Mouse (Mus musculus) embryonic facial prominence, embryonic 12.5 days (tissue): Measurements from ENCODE around the gene Galnt6. TPM values are rescaled to one million over a fixed set of nuclear protein-coding genes. Genes with fewer than 3 reads are reported as not detected.

Experiments
- ATAC-seq: fragments of 200-750 bp; cut with Nextera tagmentation; 2 replicates; pipeline ENCODE4 v1.8.0; 2017; ENCODE audit not compliant: insufficient number of reproducible peaks, insufficient read depth, low FRiP score, low TSS enrichment
- H3K27ac ChIP-seq: fragments of 300-500 bp; sonication (generic); 2 replicates; pipeline ENCODE4 v1.5.1; 2016; ENCODE audit warnings: mild to moderate bottlenecking
- H3K27me3 ChIP-seq: fragments of 300-500 bp; sonication (generic); 2 replicates; pipeline ENCODE4 v1.6.1; 2016; ENCODE audit warnings: mild to moderate bottlenecking, moderate library complexity
- H3K36me3 ChIP-seq: fragments of 300-500 bp; sonication (generic); 2 replicates; pipeline ENCODE4 v1.6.1; 2016; ENCODE audit warnings: mild to moderate bottlenecking
- H3K4me1 ChIP-seq: fragments of 300-500 bp; sonication (generic); 2 replicates; pipeline ENCODE4 v1.6.1; 2016
- H3K4me2 ChIP-seq: fragments of 300-500 bp; sonication (generic); replicated peaks from 2 replicates; pipeline ENCODE4 v1.6.1; 2016; ENCODE audit warnings: mild to moderate bottlenecking, moderate library complexity
- H3K4me3 ChIP-seq: fragments of 300-500 bp; sonication (generic); 2 replicates; pipeline ENCODE4 v1.5.1; 2016; ENCODE audit warnings: mild to moderate bottlenecking
- H3K9ac ChIP-seq: fragments of 300-500 bp; sonication (generic); 2 replicates; pipeline ENCODE4 v1.6.1; 2016; ENCODE audit warnings: mild to moderate bottlenecking, moderate library complexity
- H3K9me3 ChIP-seq: fragments of 300-500 bp; sonication (generic); 2 replicates; pipeline ENCODE4 v1.6.1; 2016; ENCODE audit warnings: mild to moderate bottlenecking, moderate library complexity
- WGBS: fragments of 180-500 bp; shearing (Covaris S2); methylation state at CpG from one replicate; pipeline ENCODE4 v1.1.7; 2016; 5-methylcytosine and 5-hydroxymethylcytosine counted together
- polyA plus RNA-seq: library from polyadenylated mRNA; unstranded; fragments of >200 nt; fragmentation: Nextera tagmentation; extraction: Ambion mirVana; gene quantifications from 2 replicates; pipeline ENCODE4 v1.2.1, GENCODE M21; 2016

Gene Galnt6
- polyA plus RNA-seq, 1 experiment from 2014 or later, result 0.40 TPM

DNA sequence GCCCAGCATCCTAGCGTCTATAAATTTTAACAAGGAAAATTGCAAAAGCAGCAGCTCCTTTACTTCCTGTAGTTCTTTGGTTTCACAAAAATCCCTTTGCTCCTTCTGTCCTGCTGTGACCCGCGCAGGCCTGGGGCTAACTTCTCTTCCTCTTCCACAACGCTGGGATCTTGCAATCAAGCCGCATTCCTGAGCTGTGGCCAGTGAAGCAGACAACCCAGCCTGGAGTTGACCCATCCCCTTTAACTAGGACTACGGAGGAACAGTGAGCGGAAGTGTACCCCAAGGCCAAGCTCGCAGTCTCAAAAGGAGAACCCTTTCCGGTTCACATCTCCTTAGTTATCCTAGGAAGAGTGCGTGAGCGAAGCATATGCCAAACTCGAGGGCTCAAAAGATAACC, 50.6 kb downstream of the Galnt6 start:
- 61% methylated on average over 12 of the region's 12 CpGs for WGBS

DNA sequence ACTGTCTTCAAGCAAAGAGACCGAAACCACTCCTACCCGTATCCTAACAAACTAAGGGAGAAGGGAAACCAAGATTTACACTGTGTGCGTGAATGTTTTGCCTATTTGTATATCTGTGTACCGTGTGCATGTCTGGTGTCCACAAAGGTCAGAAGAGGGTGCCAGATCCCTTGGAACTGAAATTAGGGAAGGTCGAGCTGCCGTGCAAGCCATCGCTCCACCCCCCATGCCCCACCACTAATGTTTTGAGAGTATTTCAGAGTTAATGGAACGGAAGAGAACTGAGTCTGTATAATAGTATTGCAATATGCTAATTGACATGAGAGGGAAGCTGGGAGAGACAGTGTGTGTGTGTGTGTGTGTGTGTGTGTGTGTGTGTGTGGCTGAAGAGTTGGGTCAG, 51.5 kb downstream of the Galnt6 start:
- no peak overlapping the region for H3K4me2 ChIP-seq
- H3K4me1 ChIP-seq, result peaks cover 3% of the 10 kb centered on the region; the same call in 1 of the 2 replicates
- WGBS, result 88% methylated on average over 8 of the region's 8 CpGs
- no peaks in the 10 kb centered on the region for H3K36me3 ChIP-seq
- no peak overlapping the region for H3K4me3 ChIP-seq
- H3K27ac ChIP-seq, result no peak overlapping the region
- no peak for ATAC-seq
- no peaks in the 10 kb centered on the region for H3K27me3 ChIP-seq
- H3K9ac ChIP-seq, result no peak overlapping the region
- H3K9me3 ChIP-seq, result no peaks in the 10 kb centered on the region

More for the DNA sequence above, 50.6 kb downstream of the Galnt6 start:
- Histone ChIP-seq H3K4me1 (peaks cover 3% of the 10 kb centered on the region; the same call in 1 of the 2 replicates), H3K27ac (no peak overlapping the region), H3K4me2 (no peak overlapping the region), H3K4me3 (no peak overlapping the region), H3K27me3 (no peaks in the 10 kb centered on the region), H3K9me3 (no peaks in the 10 kb centered on the region), H3K36me3 (no peaks in the 10 kb centered on the region), H3K9ac (no peak overlapping the region)
- no peak for ATAC-seq

DNA sequence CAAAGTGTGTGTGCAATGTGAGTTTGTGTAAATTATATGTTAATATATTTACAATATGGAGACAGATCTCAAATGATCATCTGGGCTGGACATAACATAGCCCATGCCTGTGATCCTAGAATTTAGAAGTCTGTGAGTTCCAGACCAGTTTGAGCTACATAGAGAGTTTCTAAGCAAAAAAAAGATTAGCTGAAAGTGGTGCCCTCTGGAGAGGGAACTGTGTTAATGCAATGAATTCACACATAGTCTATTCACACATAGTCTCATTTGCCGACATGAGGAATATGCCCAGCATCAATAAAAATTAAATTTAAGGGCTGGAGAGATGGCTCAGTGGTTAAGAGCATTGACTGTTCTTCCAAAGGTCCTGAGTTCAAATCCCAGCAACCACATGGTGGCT, 52.7 kb downstream of the Galnt6 start:
- no peaks in the 10 kb centered on the region for H3K36me3 ChIP-seq
- no peaks in the 10 kb centered on the region for H3K9me3 ChIP-seq
- H3K4me1 ChIP-seq, result no peaks in the 10 kb centered on the region
- H3K27ac ChIP-seq, result no peak overlapping the region
- no peak for ATAC-seq
- no peak overlapping the region for H3K9ac ChIP-seq
- H3K4me2 ChIP-seq, result no peak overlapping the region
- no peaks in the 10 kb centered on the region for H3K27me3 ChIP-seq
- WGBS, result 89% methylated on average over 1 of the region's 1 CpGs
- no peak overlapping the region for H3K4me3 ChIP-seq

DNA sequence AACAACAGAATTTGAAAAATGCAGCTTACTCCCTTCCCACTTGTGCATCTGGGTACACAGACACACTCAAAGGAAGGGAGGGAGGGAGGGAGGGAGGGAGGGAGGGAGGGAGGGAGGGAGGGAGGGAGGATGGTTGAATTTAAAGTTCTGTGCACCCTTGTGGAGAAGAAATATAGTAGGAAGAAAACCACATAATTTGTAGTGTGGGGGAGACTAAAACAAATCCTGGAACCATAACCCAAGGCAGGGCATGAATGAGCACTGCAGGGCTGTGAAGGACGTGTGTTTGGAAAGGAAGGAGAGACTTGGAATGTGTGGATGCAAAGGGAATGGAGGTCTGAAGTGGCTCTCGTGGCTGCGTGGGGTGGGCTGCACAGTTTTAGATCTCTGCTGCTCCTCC, 53.7 kb downstream of the Galnt6 start:
- no peak for ATAC-seq
- no peak overlapping the region for H3K4me2 ChIP-seq
- H3K9me3 ChIP-seq, result no peaks in the 10 kb centered on the region
- H3K4me3 ChIP-seq, result no peak overlapping the region
- H3K36me3 ChIP-seq, result no peaks in the 10 kb centered on the region
- 40% methylated on average over 3 of the region's 3 CpGs for WGBS
- no peak overlapping the region for H3K27ac ChIP-seq
- H3K4me1 ChIP-seq, result no peaks in the 10 kb centered on the region
- H3K27me3 ChIP-seq, result no peaks in the 10 kb centered on the region
- H3K9ac ChIP-seq, result no peak overlapping the region

DNA sequence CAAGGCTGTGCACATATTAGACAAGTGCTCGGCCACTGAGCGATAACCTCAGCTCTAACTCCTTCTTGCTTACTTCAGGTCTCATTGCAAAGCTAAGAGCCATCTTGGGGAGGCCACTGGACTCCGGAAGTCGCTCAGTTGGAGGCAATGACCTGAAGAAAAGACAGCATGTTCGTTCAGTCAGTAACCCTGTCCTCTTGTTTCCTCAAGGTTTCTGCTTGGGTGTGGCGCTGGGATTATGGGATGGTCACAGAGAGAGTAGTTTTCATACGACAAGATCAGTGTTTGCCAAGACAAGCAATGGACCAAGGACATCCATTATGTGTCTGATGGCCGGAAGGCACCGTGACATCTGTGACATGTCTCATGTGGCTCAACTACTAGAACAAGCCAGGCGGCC, 54.6 kb downstream of the Galnt6 start:
- 87% methylated on average over 10 of the region's 10 CpGs for WGBS
- no peaks in the 10 kb centered on the region for H3K9me3 ChIP-seq
- ATAC-seq, result no peak
- H3K27me3 ChIP-seq, result no peaks in the 10 kb centered on the region
- H3K36me3 ChIP-seq, result no peaks in the 10 kb centered on the region
- no peak overlapping the region for H3K4me3 ChIP-seq
- no peak overlapping the region for H3K9ac ChIP-seq
- H3K4me2 ChIP-seq, result no peak overlapping the region
- H3K27ac ChIP-seq, result no peak overlapping the region
- no peaks in the 10 kb centered on the region for H3K4me1 ChIP-seq

DNA sequence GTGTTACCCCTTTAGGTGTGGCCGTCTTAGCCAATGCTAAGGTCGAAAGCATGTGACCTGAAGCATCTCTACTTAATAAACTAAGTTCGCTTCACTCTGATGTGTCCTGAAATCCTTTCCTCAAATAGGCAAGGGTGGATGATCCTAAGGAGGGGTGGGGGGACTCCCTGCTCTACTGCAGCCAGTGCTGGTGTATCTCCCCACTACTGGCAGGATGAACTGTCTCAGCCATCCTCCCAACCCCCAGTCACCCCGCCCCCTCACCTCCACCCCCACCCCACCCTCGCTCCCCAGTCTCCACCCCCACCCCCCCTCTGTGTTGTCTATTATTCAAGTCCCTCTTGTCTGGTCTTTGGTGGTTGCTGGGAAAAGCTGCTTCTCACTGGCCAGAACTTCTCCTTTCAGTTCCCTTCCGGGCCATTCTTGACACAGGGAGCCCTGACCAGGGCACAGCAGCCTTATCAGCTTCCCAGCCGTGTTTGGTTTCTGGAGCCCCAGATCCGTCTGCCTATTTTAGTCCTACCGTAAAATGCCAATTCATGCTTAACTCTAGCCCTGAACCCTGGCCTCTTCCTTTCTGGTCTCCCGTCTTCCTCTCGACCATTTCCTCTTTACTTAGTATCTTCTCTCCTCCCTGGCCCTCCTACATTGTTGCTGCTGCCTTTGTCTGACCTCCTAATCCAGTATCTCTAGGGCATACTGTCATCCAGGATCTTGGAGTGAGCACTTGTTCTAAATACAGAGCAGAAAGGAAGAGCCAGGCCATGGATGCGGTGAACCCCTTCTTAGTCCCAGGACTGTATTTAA, 55.4 kb downstream of the Galnt6 start:
- Histone ChIP-seq H3K9ac (no peak overlapping the region), H3K4me1 (no peaks in the 10 kb centered on the region), H3K27me3 (no peaks in the 10 kb centered on the region), H3K36me3 (no peaks in the 10 kb centered on the region), H3K4me3 (no peak overlapping the region), H3K27ac (0 out of 2 replicates have a peak overlapping the region, but pooled peaks have one; percentile 11), H3K4me2 (no peak overlapping the region), H3K9me3 (no peaks in the 10 kb centered on the region)
- 45% methylated on average over 12 of the region's 12 CpGs for WGBS
- ATAC-seq, result no peak

DNA sequence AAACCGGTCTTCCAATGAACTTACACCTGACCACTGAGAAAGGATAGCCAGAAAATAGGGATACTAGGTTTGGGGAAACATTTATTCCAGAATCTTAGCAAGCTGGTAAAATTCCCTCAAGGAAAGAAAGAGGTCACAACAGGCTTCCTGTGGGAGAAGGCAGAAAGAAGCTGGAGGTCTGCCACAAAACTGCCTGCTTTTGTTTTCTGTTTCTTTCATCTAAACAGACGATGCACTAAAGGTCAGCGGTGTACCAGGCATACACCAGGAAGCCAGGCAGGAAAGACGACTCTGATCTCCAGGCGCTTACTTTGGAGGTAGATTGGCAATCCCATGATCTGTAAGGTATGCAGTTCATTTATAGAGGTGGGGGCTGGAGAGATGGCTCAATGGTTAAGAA, 58.3 kb downstream of the Galnt6 start:
- 71% methylated on average over 5 of the region's 5 CpGs for WGBS
- no peak for ATAC-seq
- Histone ChIP-seq H3K27ac (no peak overlapping the region), H3K4me2 (no peak overlapping the region), H3K4me1 (peaks cover 4% of the 10 kb centered on the region; the same call in 1 of the 2 replicates), H3K9me3 (no peaks in the 10 kb centered on the region), H3K36me3 (no peaks in the 10 kb centered on the region), H3K4me3 (no peak overlapping the region), H3K27me3 (0 out of 2 replicates have a peak, but pooled peaks cover 2% of the 10 kb centered on the region), H3K9ac (no peak overlapping the region)

DNA sequence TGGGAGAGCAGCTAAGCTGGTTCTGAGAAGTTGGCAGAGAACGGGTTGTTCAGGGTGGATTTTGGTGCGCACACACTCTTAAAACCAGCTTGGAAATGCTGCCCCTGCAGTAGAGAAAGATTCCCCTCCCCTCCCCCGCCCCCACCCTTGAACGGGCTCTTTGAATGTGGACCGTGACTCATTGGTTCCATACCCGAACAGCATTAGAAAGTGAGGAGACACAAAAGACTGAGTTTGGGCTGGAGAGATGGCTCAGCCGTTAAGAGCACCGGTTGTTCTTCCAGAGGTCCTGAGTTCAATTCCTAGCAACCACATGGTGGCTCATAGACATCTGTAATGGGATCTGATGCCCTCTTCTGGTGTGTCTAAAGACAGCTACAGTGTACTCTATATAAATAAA, 59.2 kb downstream of the Galnt6 start:
- no peak for ATAC-seq
- Histone ChIP-seq H3K9me3 (no peaks in the 10 kb centered on the region), H3K36me3 (no peaks in the 10 kb centered on the region), H3K4me1 (peaks cover 4% of the 10 kb centered on the region; the same call in 1 of the 2 replicates), H3K27ac (no peak overlapping the region), H3K4me3 (no peak overlapping the region), H3K27me3 (0 out of 2 replicates have a peak, but pooled peaks cover 2% of the 10 kb centered on the region), H3K4me2 (no peak overlapping the region), H3K9ac (no peak overlapping the region)
- WGBS, result 60% methylated on average over 8 of the region's 8 CpGs

DNA sequence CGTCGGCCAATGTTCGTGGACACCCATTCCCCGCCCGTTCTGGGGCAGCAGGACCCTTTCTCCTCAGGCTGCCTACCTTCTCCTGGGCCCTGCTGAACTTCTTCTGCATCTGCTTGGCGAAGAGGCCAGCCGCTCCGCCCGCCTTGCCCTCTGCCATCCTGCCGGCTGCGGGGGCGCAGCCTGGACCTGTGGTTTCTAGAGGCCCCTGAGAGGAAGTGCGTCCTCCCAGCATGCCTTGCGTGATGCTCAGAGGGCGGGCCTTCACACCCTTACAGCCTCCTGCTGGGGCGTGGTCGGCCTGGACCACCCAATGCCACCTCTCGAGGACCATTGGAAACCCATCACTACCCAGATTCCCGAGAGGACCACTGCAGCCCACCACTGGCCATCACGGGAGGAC, 59.8 kb downstream of the Galnt6 start, which contains the start of gene Bin2:
TSS of gene Bin2 (minus strand) at position 217 of the 400 bp plus-strand sequence.
- Histone ChIP-seq H3K27ac (no peak within 1 kb of the TSS), H3K4me3 (no peak within 1 kb of the TSS), H3K9me3 (no peaks in the 10 kb centered on the region), H3K36me3 (no peaks in the 10 kb centered on the region), H3K4me2 (no peak within 1 kb of the TSS), H3K27me3 (0 out of 2 replicates have a peak, but pooled peaks cover 2% of the 10 kb centered on the region), H3K4me1 (peaks cover 4% of the 10 kb centered on the region; the same call in 1 of the 2 replicates), H3K9ac (no peak within 1 kb of the TSS)
- no peak for ATAC-seq
- 91% methylated on average over 20 of the region's 20 CpGs for WGBS

DNA sequence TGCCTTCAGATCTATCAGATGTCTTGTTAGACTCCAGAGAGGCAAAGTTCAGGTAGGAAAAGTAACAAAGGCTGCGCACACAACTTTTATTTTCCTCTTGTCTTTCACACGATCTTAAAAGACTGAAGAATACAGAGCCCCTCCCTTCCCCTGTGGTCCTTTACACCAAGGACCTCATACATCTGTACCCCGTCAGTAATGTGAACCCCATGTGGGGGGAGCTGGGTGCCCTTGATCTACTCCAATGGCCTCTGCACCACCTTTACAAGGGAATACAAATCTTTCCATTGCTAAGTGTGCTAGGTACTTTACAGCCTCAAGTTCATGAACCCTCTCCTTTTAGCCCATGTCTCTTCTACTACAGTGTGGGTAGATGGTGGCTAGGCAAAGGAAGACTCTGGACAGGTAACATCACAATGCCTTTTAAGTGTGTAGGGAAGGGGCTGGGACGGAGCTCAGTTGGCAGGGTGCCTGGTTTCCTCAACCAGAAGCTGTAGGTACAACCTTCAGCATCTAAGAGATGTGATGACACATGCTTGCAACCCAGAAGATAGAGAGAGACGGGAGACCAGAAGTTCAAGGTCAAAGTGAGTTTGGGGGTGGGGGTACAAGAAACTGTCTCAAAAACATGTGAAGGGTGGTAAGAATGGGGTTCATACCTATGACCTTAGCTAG, 61.2 kb downstream of the Galnt6 start:
- WGBS, result 81% methylated on average over 5 of the region's 5 CpGs
- Histone ChIP-seq H3K4me2 (no peak overlapping the region), H3K36me3 (no peaks in the 10 kb centered on the region), H3K4me3 (no peak overlapping the region), H3K9me3 (no peaks in the 10 kb centered on the region), H3K27me3 (0 out of 2 replicates have a peak, but pooled peaks cover 2% of the 10 kb centered on the region), H3K4me1 (peaks cover 4% of the 10 kb centered on the region; the same call in 1 of the 2 replicates), H3K9ac (no peak overlapping the region), H3K27ac (no peak overlapping the region)
- no peak for ATAC-seq

DNA sequence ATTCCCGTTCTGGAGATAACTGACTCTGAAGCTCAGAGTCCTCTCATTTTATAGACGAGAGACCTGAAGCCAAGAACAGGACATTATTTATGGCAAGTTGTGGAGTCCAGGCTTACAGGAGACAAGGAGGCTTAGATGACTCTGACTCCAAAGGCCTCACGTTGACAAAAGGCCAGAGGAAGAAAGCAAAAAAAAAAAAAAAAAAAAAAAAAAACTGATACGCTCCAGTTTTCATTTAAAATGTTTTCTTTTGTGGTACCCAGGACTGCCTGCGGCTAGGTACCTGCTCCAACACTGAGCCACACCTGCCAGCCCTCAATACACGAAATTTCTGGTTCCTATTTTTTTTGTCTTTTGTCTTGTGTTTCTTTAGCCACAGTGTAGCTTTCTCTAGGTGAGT, 61.8 kb downstream of the Galnt6 start:
- no peak overlapping the region for H3K9ac ChIP-seq
- no peak overlapping the region for H3K4me2 ChIP-seq
- no peaks in the 10 kb centered on the region for H3K9me3 ChIP-seq
- ATAC-seq, result no peak
- no peak overlapping the region for H3K27ac ChIP-seq
- WGBS, result 61% methylated on average over 6 of the region's 6 CpGs
- peaks cover 4% of the 10 kb centered on the region; the same call in 1 of the 2 replicates for H3K4me1 ChIP-seq
- 0 out of 2 replicates have a peak, but pooled peaks cover 2% of the 10 kb centered on the region for H3K27me3 ChIP-seq
- no peaks in the 10 kb centered on the region for H3K36me3 ChIP-seq
- no peak overlapping the region for H3K4me3 ChIP-seq

DNA sequence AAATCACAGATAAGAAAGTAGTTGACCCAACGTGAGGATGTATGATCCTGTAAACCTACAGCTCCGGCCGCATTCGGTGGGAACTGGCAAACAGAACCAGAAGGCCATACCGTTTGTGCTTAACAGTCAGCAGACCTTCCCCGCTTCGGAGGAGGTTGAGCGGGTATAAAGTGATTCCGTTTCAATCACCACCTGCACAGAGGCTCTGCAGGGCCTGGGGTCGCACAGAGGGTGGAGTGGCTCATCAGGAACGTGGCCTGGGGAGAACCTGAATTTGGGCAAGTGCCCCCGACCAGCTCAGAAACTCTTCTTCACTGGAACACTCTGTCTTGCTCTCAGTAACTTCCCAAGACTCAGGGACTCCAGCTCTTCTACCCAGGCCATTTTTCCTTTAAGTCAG, 62.3 kb downstream of the Galnt6 start:
- Histone ChIP-seq H3K36me3 (no peaks in the 10 kb centered on the region), H3K4me1 (peaks cover 4% of the 10 kb centered on the region; the same call in 1 of the 2 replicates), H3K27me3 (0 out of 2 replicates have a peak, but pooled peaks cover 2% of the 10 kb centered on the region), H3K9ac (no peak overlapping the region), H3K4me3 (no peak overlapping the region), H3K27ac (no peak overlapping the region), H3K4me2 (no peak overlapping the region), H3K9me3 (no peaks in the 10 kb centered on the region)
- 22% methylated on average over 12 of the region's 12 CpGs for WGBS
- ATAC-seq, result no peak
